Mouse (Mus musculus) liver, embryonic 16.5 days (tissue): ENCODE results near the gene Olfr765. TPM values are rescaled to one million over a fixed set of nuclear protein-coding genes. Genes with fewer than 3 reads are reported as not detected.
A peak's percentile ranks its signal among the peaks of the same experiment; 100 is the strongest.
"Not testable (repeated sequence)": the region's sequence is repeated elsewhere in the genome, so short reads cannot be mapped to it uniquely, and the experiment has no call there.

Experiments
- ATAC-seq: fragments of 200-750 bp; cut with Nextera tagmentation; 2 replicates; pipeline ENCODE4 v1.8.0; 2017; ENCODE audit warnings: low read depth, mild to moderate bottlenecking, moderate number of reproducible peaks, moderate library complexity
- H3K27ac ChIP-seq: fragments of 300-500 bp; sonication (generic); 2 replicates; pipeline ENCODE4 v1.5.1; 2014; ENCODE audit warnings: mild to moderate bottlenecking, low read length
- H3K27me3 ChIP-seq: fragments of 300-500 bp; sonication (generic); 2 replicates; pipeline ENCODE4 v1.6.1; 2014; ENCODE audit warnings: low read depth, low read length, mixed read lengths; ENCODE audit not compliant: control insufficient read depth, insufficient read depth
- H3K36me3 ChIP-seq: fragments of 300-500 bp; sonication (generic); 2 replicates; pipeline ENCODE4 v1.6.1; 2014; ENCODE audit warnings: mild to moderate bottlenecking; ENCODE audit not compliant: control insufficient read depth, insufficient read depth
- H3K4me1 ChIP-seq: fragments of 300-500 bp; sonication (generic); 2 replicates; pipeline ENCODE4 v1.6.1; 2014; ENCODE audit warnings: low read depth, low read length, mixed read lengths; ENCODE audit not compliant: control insufficient read depth
- H3K4me2 ChIP-seq: fragments of 300-500 bp; sonication (generic); 2 replicates; pipeline ENCODE4 v1.6.1; 2014; ENCODE audit warnings: low read depth, low read length, mixed read lengths
- H3K4me3 ChIP-seq: fragments of 300-500 bp; sonication (generic); 2 replicates; pipeline ENCODE4 v1.5.1; 2014; ENCODE audit warnings: low read depth, mild to moderate bottlenecking, low read length
- H3K9ac ChIP-seq: fragments of 300-500 bp; sonication (generic); 2 replicates; pipeline ENCODE4 v1.6.1; 2014; ENCODE audit warnings: low read depth, low read length
- H3K9me3 ChIP-seq: fragments of 300-500 bp; sonication (generic); replicated peaks from 2 replicates; pipeline ENCODE4 v1.6.1; 2016; ENCODE audit warnings: low read length; ENCODE audit not compliant: control insufficient read depth
- WGBS: fragments of 180-500 bp; shearing (Covaris S2); extraction: QIAGEN DNeasy Blood & Tissue Kit; methylation state at CpG from one replicate; pipeline ENCODE4 v1.1.7; 2014; ENCODE audit not compliant: insufficient replicate concordance; 5-methylcytosine and 5-hydroxymethylcytosine counted together
- polyA plus RNA-seq: library from polyadenylated mRNA; unstranded; fragments of >200 nt; fragmentation: Nextera tagmentation; extraction: Ambion mirVana; gene quantifications from 2 replicates; pipeline ENCODE4 v1.2.1, GENCODE M21; 2015

Olfr765 gene
- polyA plus RNA-seq, 1 experiment from 2014 or later: not detected

DNA sequence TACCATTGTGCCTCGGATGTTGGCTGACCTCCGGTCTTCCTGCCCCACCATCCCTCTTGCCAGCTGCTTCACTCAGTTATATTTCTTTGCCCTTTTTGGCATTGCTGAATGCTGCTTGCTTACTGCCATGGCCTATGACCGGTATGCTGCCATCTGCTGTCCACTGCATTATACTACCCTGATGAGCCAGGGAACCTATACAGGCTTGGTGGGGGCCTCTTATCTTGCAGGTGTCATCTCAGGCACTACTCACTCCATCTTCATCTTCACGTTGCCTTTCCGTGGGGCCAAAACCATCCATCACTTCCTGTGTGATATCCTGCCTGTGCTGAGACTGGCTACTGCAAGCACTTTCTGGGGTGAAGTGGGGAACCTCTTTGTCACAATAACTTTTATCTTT is 38.3 kb downstream of the Olfr765 start:
- ATAC-seq, H3K4me2 ChIP-seq, H3K4me1 ChIP-seq, H3K4me3 ChIP-seq, H3K27me3 ChIP-seq, H3K9me3 ChIP-seq, H3K36me3 ChIP-seq, H3K9ac ChIP-seq, H3K27ac ChIP-seq: not testable (repeated sequence)
- 67% methylated on average over 2 of the region's 5 CpGs for WGBS

DNA sequence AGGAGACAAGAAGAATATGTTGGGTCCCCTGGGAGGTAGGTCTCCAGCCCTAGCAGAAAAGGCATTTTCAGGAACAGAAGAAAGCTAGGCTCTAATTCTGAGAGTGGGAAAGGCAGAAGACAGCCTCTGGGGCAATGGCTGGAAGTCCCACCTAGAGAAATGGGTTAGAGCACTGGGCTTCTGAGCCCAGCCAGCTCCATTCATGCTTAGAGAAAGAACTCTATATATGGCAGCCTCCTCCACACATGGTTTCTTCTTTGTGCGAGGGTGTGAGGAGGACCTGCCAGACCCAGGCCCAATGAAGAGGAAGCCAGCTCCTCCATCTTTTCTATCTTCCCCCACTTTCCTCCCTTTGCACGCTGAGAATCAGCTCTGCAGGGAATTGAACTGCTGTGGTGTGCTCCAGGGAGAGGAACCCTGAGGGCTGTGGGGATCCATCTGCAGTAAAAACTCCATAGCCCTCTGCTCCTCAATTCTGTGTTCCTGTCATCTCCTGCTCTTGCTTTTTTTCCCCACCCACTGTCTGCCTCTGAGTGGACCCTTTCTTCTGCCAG is 39.4 kb downstream of the Olfr765 start, which contains the start of gene Olfr763:
Gene Olfr763, plus strand, starts transcription at position 504 of the 554 bp plus-strand sequence.
- Histone ChIP-seq H3K36me3 (no peaks in the 10 kb centered on the region), H3K4me3 (no peak within 1 kb of the TSS), H3K27me3 (no peaks in the 10 kb centered on the region), H3K9me3 (no peaks in the 10 kb centered on the region), H3K27ac (no peak within 1 kb of the TSS), H3K9ac (no peak within 1 kb of the TSS), H3K4me2 (no peak within 1 kb of the TSS), H3K4me1 (no peaks in the 10 kb centered on the region)
- no peak for ATAC-seq
- WGBS: 30% methylated on average over 2 of the region's 2 CpGs

DNA sequence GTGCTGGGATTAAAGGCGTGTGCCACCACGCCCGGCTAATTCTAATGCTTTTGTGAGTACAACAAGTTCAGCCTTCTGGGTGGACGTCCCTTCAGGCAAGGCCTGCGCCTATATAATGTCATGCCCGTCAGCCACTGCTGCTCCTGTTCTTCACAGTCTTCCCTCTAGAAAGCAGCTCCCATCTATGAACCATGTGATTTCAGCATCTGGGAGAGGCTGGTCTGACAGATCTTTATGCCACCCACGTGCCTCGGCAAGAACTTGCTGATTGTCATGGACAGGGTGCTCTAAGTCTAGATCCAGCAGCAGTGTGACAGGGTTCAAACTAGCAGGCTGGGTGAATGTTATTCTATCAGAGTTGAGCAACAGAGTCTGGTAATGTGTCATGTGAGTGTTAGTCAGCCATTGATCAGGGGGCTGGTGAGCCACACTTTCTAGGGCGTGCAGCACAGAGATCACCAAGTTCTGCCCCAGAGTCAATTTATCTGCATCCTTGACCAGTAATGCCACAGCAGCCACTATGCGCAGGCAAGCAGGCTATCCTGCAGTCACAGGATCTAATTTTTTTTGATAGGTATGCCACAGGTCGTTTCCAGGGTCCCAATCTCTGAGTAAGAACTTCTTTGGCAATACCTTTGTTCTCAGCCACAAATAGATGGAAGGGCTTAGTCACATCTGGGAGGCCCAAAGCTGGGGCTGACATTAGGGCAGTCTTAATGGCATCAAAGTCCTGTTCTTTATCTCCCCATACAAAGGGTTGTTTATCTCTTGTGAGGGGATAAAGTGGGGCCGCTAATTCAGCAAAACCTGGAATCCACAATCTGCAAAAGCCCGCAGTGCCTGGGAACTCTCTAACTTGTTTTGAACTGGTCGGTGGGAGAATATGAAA is 45.5 kb downstream of the Olfr765 start:
- Histone ChIP-seq H3K4me3 (no peak overlapping the region), H3K27ac (no peak overlapping the region), H3K36me3 (no peaks in the 10 kb centered on the region), H3K4me2 (no peak overlapping the region), H3K9ac (no peak overlapping the region), H3K27me3 (no peaks in the 10 kb centered on the region), H3K9me3 (no peaks in the 10 kb centered on the region), H3K4me1 (no peaks in the 10 kb centered on the region)
- peak; percentile 13; the same call in 1 of the 2 replicates for ATAC-seq
- 61% methylated on average over 14 of the region's 14 CpGs for WGBS

DNA sequence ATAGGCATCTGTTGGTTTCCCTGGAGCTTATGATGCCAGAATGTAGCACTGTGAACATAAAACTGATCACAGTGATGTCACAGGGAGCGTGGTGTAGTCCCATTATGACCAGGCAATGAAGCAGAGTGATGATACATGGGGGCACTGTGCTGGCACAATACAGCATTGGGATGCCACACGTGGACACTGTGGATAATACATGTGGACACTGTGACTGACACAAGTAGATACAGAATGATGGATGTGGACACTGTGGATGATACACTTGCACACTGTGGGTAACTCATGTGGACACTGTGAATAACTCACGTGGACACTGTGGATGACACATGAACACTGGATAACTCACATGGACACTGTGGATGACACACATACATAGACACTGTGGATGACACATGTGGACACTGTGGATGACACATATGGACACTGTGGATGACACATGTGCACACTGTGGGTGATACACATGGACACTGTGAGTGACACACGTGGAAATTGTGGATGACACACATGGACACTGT is 53.2 kb downstream of the Olfr765 start:
- Histone ChIP-seq H3K4me3 (no peak overlapping the region), H3K36me3 (no peaks in the 10 kb centered on the region), H3K9me3 (no peaks in the 10 kb centered on the region), H3K27me3 (no peaks in the 10 kb centered on the region), H3K4me1 (no peaks in the 10 kb centered on the region), H3K9ac (no peak overlapping the region), H3K27ac (no peak overlapping the region), H3K4me2 (no peak overlapping the region)
- 43% methylated on average over 4 of the region's 4 CpGs for WGBS
- no peak for ATAC-seq

DNA sequence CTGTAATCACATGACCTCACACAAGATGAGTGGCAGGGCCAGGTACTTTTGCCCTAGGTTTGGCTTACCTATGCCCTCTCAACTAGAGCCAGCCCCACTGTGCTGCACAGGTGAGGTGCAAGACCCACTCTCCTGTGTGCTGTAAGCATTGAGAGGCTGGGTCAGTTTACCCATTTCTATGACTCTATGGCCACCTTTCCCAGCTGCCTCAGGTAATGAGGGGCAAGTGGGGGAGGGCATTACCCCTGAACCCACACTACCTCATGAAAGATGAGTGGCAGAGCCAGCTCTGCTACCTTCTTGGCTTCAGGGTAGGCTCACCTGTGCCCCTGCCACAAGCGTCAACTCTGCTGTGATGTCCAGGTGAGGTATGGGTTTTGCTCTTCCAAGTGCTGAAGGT is 54.0 kb downstream of the Olfr765 start:
- no peak overlapping the region for H3K4me3 ChIP-seq
- H3K36me3 ChIP-seq: no peaks in the 10 kb centered on the region
- no peaks in the 10 kb centered on the region for H3K27me3 ChIP-seq
- no peak overlapping the region for H3K4me2 ChIP-seq
- H3K27ac ChIP-seq: no peak overlapping the region
- WGBS: 92% methylated on average over 1 of the region's 1 CpGs
- H3K9me3 ChIP-seq: no peaks in the 10 kb centered on the region
- no peaks in the 10 kb centered on the region for H3K4me1 ChIP-seq
- no peak overlapping the region for H3K9ac ChIP-seq
- no peak for ATAC-seq

Other genes starting within 250 kb of the Olfr765 start
- 18.8 TPM in 2 replicates for gene Dnajc14, start 245.9 kb downstream of the Olfr765 start, polyA plus RNA-seq
- gene Tmem198b, start 245.6 kb downstream of the Olfr765 start, polyA plus RNA-seq: 2.2 and 3.1 TPM in 2 replicates
- 84.4 and 94.9 TPM in 2 replicates for gene Sarnp, start 232.7 kb downstream of the Olfr765 start, polyA plus RNA-seq
- 68.5 and 69.3 TPM in 2 replicates for gene Ormdl2, start 228.4 kb downstream of the Olfr765 start, polyA plus RNA-seq
- 0.16 and 0.22 TPM in 2 replicates for gene Gdf11, start 158.3 kb downstream of the Olfr765 start, polyA plus RNA-seq
- 97.4 and 109 TPM in 2 replicates for gene Cd63, start 149.0 kb downstream of the Olfr765 start, polyA plus RNA-seq
- 20.8 and 21.9 TPM in 2 replicates for gene Rdh5, start 127.1 kb downstream of the Olfr765 start, polyA plus RNA-seq
- gene Bloc1s1, start 126.0 kb downstream of the Olfr765 start, polyA plus RNA-seq: 92.8 and 96.6 TPM in 2 replicates
- 0.39 and 0.83 TPM in 2 replicates for gene Itga7, start 116.2 kb downstream of the Olfr765 start, polyA plus RNA-seq
- gene Mettl7b, start 89.0 kb downstream of the Olfr765 start, polyA plus RNA-seq: 0.22 TPM in 1 of 2 replicates, not detected in the other
- not detected in 2 replicates for gene Olfr9, start 60.6 kb downstream of the Olfr765 start, polyA plus RNA-seq
- gene Olfr763, start 39.2 kb downstream of the Olfr765 start, polyA plus RNA-seq: not detected in 2 replicates
- not detected in 2 replicates for gene Olfr764-ps1, start 10.1 kb downstream of the Olfr765 start, polyA plus RNA-seq
- gene Olfr766-ps1, start 19.0 kb upstream of the Olfr765 start, polyA plus RNA-seq: not detected in 2 replicates
- not detected in 2 replicates for gene Olfr767, start 32.9 kb upstream of the Olfr765 start, polyA plus RNA-seq
- gene Olfr768, start 49.4 kb upstream of the Olfr765 start, polyA plus RNA-seq: not detected in 2 replicates
- not detected in 2 replicates for gene Olfr769, start 67.9 kb upstream of the Olfr765 start, polyA plus RNA-seq
- not detected in 2 replicates for gene Olfr770, start 89.0 kb upstream of the Olfr765 start, polyA plus RNA-seq
- not detected in 2 replicates for gene Olfr771, start 114.8 kb upstream of the Olfr765 start, polyA plus RNA-seq
- gene Olfr772, start 127.9 kb upstream of the Olfr765 start, polyA plus RNA-seq: not detected in 2 replicates
- gene Olfr773, start 137.4 kb upstream of the Olfr765 start, polyA plus RNA-seq: not detected in 2 replicates
- gene Olfr774, start 186.2 kb upstream of the Olfr765 start, polyA plus RNA-seq: not detected in 2 replicates
- not detected in 2 replicates for gene Olfr775, start 198.4 kb upstream of the Olfr765 start, polyA plus RNA-seq
- not detected in 2 replicates for gene Olfr776, start 209.1 kb upstream of the Olfr765 start, polyA plus RNA-seq
- gene Olfr777, start 221.5 kb upstream of the Olfr765 start, polyA plus RNA-seq: not detected in 2 replicates